Mouse (Mus musculus): Measurements from ENCODE around the gene N4bp2. TPM values are rescaled to one million over a fixed set of nuclear protein-coding genes. Genes with fewer than 3 reads are reported as not detected.

The N4bp2 gene
- polyA plus RNA-seq, 1 experiment, result 4.3 TPM

- H3K9me3 ChIP-seq, result no peaks in the 10 kb centered on the region
- H3K27me3 ChIP-seq (replicated peaks), result no peaks in the 10 kb centered on the region
- peaks cover 70% of the 10 kb centered on the region for H3K4me1 ChIP-seq
- TF ChIP-seq FLI1 (IDR thresholded peaks at IDR 0.05; ENCODE audit: low read length) (no peak), GATA1 (IDR thresholded peaks at IDR 0.05; ENCODE audit: borderline replicate concordance, low read length) (no peak)
- peaks cover 43% of the 10 kb centered on the region for H3K36me3 ChIP-seq (replicated peaks; ENCODE audit: low read length)
- H3K4me3 ChIP-seq (replicated peaks), result no peak overlapping the region
Observed at GRCm38 (mm10) chr5:65746908-65747307, 16.4 kb upstream of the N4bp2 start.

DNA sequence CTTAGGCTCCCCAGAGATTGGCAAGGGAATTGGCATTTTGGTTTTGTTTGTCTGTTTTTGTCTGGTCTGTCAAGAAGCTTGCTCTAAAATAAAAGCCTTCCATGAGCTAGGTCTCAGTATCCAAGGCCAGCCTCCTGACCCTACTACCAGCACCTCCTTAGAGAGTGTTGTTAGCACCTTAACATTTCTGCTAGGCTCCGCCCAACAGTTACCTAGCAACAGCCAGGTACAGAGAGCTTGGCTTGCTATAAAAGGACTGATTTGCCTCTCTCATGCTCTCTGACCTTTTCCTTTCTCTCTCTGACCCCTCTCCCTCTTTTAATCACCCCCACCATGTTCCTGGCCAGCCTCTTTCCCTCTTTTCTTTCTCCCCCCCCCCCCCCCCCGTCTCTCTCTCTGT lies 14.9 kb upstream of the N4bp2 start:
- Histone ChIP-seq H3K36me3 (replicated peaks; ENCODE audit: low read length) (peaks cover 41% of the 10 kb centered on the region), H3K4me3 (replicated peaks) (no peak overlapping the region), H3K27me3 (replicated peaks) (no peaks in the 10 kb centered on the region), H3K9me3 (no peaks in the 10 kb centered on the region), H3K4me1 (peaks cover 79% of the 10 kb centered on the region)
- TF ChIP-seq GATA1 (IDR thresholded peaks at IDR 0.05; ENCODE audit: borderline replicate concordance, low read length) (no peak), FLI1 (IDR thresholded peaks at IDR 0.05; ENCODE audit: low read length) (no peak)

GRCm38 (mm10) chr5:65748880-65749279 lies 14.4 kb upstream of the N4bp2 start:
- peaks cover 82% of the 10 kb centered on the region for H3K4me1 ChIP-seq
- no peak for TF ChIP-seq FLI1 (IDR thresholded peaks at IDR 0.05; ENCODE audit: low read length)
- TF ChIP-seq GATA1 (IDR thresholded peaks at IDR 0.05; ENCODE audit: borderline replicate concordance, low read length), result no peak
- peak overlapping the region; percentile 67 for H3K4me3 ChIP-seq (replicated peaks)
- H3K27me3 ChIP-seq (replicated peaks), result no peaks in the 10 kb centered on the region
- peaks cover 38% of the 10 kb centered on the region for H3K36me3 ChIP-seq (replicated peaks; ENCODE audit: low read length)
- no peaks in the 10 kb centered on the region for H3K9me3 ChIP-seq

DNA sequence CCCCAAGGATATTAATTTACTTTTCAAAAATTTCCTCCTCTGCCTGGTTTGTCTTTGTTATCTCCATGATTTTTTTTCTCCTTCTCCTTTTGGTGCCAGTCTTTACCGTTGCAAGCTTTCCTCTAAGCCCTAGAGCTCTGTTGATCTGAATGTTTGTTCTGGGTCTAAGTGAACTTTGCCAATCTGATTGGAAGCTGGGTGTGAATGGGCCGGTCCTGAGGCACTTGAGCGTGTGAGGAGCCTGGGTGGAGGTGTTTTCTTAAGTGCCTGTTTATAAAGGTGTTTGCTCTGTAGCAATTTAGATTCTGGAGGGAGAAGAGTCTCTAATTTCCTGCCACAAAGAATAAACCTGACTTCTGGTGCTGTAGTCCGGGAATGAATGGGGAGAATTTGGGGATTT lies 11.3 kb upstream of the N4bp2 start:
- H3K27me3 ChIP-seq (replicated peaks), result no peaks in the 10 kb centered on the region
- no peak overlapping the region for H3K4me3 ChIP-seq (replicated peaks)
- H3K36me3 ChIP-seq (replicated peaks; ENCODE audit: low read length), result peaks cover 20% of the 10 kb centered on the region
- no peaks in the 10 kb centered on the region for H3K9me3 ChIP-seq
- TF ChIP-seq FLI1 (IDR thresholded peaks at IDR 0.05; ENCODE audit: low read length) (no peak), GATA1 (IDR thresholded peaks at IDR 0.05; ENCODE audit: borderline replicate concordance, low read length) (no peak)
- H3K4me1 ChIP-seq, result peaks cover 57% of the 10 kb centered on the region

DNA sequence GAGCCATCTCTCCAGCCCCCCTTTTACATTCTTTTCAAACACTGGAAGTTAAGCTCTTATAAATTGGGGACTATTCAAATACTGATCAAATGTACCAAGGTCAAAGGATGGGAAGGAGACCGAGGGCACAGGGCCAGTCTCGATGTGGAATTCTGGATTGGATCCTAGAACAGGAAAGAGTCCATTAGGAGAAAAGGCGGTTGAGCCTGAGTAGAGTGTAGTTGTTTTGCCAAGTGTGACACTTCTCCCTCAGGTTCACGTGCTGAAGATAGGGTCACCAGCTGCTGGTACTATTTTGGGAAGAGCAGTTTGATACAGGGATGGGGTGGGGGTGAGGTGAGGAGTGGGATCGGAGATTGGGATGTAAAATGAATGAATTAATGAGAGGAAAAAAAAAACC lies 7.5 kb upstream of the N4bp2 start:
- Histone ChIP-seq H3K4me1 (peaks cover 35% of the 10 kb centered on the region), H3K36me3 (replicated peaks; ENCODE audit: low read length) (peaks cover 12% of the 10 kb centered on the region), H3K9me3 (no peaks in the 10 kb centered on the region), H3K4me3 (replicated peaks) (no peak overlapping the region), H3K27me3 (replicated peaks) (no peaks in the 10 kb centered on the region)
- TF ChIP-seq GATA1 (IDR thresholded peaks at IDR 0.05; ENCODE audit: borderline replicate concordance, low read length) (no peak), FLI1 (IDR thresholded peaks at IDR 0.05; ENCODE audit: low read length) (no peak)

DNA sequence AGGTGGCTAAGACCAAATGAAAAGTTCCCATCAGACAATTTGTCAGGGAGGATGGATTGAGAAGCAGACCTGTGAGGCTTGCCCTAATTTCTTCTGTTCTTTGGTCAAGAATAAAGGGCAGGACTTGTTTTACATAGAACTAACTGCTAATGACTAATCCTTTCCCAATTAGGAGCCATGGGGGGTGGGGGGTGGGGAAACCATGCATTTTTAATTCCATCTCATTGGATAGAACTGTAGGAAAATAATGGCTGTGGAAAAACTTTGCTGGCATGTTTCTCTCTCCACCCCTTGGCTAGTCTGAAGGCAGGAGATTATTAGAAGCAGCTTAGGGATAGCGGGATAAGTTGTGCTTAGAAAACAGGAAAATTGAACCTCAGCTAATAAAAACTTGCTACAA lies 6.2 kb upstream of the N4bp2 start:
- no peaks in the 10 kb centered on the region for H3K27me3 ChIP-seq (replicated peaks)
- no peak overlapping the region for H3K4me3 ChIP-seq (replicated peaks)
- H3K36me3 ChIP-seq (replicated peaks; ENCODE audit: low read length), result peaks cover 14% of the 10 kb centered on the region
- peaks cover 39% of the 10 kb centered on the region for H3K4me1 ChIP-seq
- no peaks in the 10 kb centered on the region for H3K9me3 ChIP-seq
- no peak for TF ChIP-seq FLI1 (IDR thresholded peaks at IDR 0.05; ENCODE audit: low read length)
- no peak for TF ChIP-seq GATA1 (IDR thresholded peaks at IDR 0.05; ENCODE audit: borderline replicate concordance, low read length)

DNA sequence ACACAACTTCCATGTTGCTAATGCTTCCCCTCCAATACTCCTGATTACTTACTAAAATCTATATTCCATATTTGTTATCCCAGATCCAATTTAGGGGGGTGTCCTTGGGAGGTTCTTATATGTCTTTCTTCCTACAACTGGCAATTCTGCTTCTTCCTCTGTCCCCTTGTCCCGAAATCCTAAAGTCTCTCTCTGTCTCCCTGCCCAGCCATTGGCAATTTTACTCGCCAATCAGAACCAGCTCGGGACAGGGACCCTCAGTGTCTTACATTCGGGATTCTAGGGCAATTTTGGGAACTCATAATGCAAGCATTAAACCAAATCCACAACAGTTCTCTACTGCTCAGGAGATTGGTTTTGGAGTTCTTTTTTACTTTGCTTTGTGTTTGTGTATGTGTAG lies 3.3 kb upstream of the N4bp2 start:
- Histone ChIP-seq H3K4me3 (replicated peaks) (no peak overlapping the region), H3K9me3 (no peaks in the 10 kb centered on the region), H3K36me3 (replicated peaks; ENCODE audit: low read length) (peaks cover 5% of the 10 kb centered on the region), H3K4me1 (peaks cover 22% of the 10 kb centered on the region), H3K27me3 (replicated peaks) (no peaks in the 10 kb centered on the region)
- TF ChIP-seq GATA1 (IDR thresholded peaks at IDR 0.05; ENCODE audit: borderline replicate concordance, low read length), result no peak
- TF ChIP-seq FLI1 (IDR thresholded peaks at IDR 0.05; ENCODE audit: low read length), result no peak

- no peak for TF ChIP-seq FLI1 (IDR thresholded peaks at IDR 0.05; ENCODE audit: low read length)
- TF ChIP-seq GATA1 (IDR thresholded peaks at IDR 0.05; ENCODE audit: borderline replicate concordance, low read length), result no peak
- no peaks in the 10 kb centered on the region for H3K9me3 ChIP-seq
- H3K36me3 ChIP-seq (replicated peaks; ENCODE audit: low read length), result peaks cover 5% of the 10 kb centered on the region
- peaks cover 25% of the 10 kb centered on the region for H3K4me1 ChIP-seq
- no peaks in the 10 kb centered on the region for H3K27me3 ChIP-seq (replicated peaks)
- no peak overlapping the region for H3K4me3 ChIP-seq (replicated peaks)
Observed at GRCm38 (mm10) chr5:65760599-65760998, 2.7 kb upstream of the N4bp2 start.

DNA sequence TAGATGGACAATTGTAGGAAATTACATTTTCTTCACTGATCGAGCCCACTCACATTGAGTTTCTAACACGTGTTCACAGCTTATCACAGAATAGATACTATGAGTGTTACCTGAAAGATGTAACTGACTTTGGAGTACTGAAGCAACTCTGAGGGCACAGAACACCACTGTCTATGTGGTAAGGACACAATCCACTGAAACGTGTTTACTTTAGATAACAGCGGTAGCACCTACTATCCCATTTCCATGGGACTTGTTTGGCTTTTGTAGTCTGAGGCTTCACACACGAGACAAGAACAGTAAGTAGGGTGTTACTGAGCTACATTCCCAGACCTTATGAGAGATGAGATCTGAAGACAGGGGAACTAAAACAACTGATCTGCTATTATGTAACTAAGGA lies 2.3 kb upstream of the N4bp2 start:
- H3K27me3 ChIP-seq (replicated peaks), result no peaks in the 10 kb centered on the region
- H3K9me3 ChIP-seq, result no peaks in the 10 kb centered on the region
- H3K36me3 ChIP-seq (replicated peaks; ENCODE audit: low read length), result peaks cover 5% of the 10 kb centered on the region
- H3K4me1 ChIP-seq, result peaks cover 26% of the 10 kb centered on the region
- H3K4me3 ChIP-seq (replicated peaks), result no peak overlapping the region
- TF ChIP-seq FLI1 (IDR thresholded peaks at IDR 0.05; ENCODE audit: low read length) (no peak), GATA1 (IDR thresholded peaks at IDR 0.05; ENCODE audit: borderline replicate concordance, low read length) (no peak)

DNA sequence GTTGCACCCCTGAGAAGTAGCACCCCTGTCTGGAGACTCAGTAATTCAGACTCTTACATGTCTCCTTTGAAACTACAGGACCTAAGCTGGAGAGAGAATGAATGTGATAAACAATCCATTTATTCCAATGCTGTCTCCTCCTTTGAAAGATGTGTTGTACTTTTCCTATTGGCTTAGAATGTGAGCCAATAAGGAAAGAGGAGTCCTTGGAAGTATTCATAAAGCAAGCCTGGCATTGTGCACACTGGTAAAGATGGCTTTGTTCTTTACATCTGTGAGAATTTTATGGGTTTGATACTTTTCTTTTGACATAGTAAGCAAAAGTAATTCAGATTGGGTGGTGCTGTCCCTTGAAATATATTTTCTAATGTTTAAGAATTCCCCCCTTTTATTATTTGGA lies 1.4 kb upstream of the N4bp2 start:
- no peaks in the 10 kb centered on the region for H3K9me3 ChIP-seq
- no peaks in the 10 kb centered on the region for H3K27me3 ChIP-seq (replicated peaks)
- TF ChIP-seq FLI1 (IDR thresholded peaks at IDR 0.05; ENCODE audit: low read length), result no peak
- no peak for TF ChIP-seq GATA1 (IDR thresholded peaks at IDR 0.05; ENCODE audit: borderline replicate concordance, low read length)
- peaks cover 26% of the 10 kb centered on the region for H3K4me1 ChIP-seq
- H3K4me3 ChIP-seq (replicated peaks), result no peak overlapping the region
- peaks cover 5% of the 10 kb centered on the region for H3K36me3 ChIP-seq (replicated peaks; ENCODE audit: low read length)

DNA sequence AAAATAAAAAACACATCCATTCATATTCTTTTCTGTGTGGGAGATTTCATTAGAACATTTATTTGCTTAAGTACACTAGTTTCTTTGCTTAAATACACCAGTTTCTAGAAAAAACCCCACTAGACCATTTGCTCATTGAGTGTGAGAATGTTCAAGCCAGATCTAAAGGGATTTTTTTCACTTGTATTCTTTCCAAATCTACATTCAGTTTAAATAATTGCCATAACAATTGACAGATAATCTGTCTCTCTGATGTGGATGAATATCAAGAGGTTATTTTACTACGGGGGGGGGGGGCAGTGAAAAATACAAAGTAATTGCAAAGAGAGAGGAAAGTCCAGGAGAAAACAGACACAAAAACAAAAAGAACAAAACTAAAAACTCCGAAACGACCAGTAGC lies 635 bp upstream of the N4bp2 start:
- peak overlapping the region; percentile 97 for H3K4me3 ChIP-seq (replicated peaks)
- no peaks in the 10 kb centered on the region for H3K9me3 ChIP-seq
- H3K36me3 ChIP-seq (replicated peaks; ENCODE audit: low read length), result peaks cover 6% of the 10 kb centered on the region
- no peaks in the 10 kb centered on the region for H3K27me3 ChIP-seq (replicated peaks)
- no peak for TF ChIP-seq FLI1 (IDR thresholded peaks at IDR 0.05; ENCODE audit: low read length)
- TF ChIP-seq GATA1 (IDR thresholded peaks at IDR 0.05; ENCODE audit: borderline replicate concordance, low read length), result no peak
- peaks cover 26% of the 10 kb centered on the region for H3K4me1 ChIP-seq

Data from megakaryocyte, embryonic 14.5 days (primary cell).